Mouse (Mus musculus) common myeloid progenitor, adult 5-6 weeks (primary cell): ENCODE measurements around the gene Tcap. TPM values are rescaled to one million over a fixed set of nuclear protein-coding genes. Genes with fewer than 3 reads are reported as not detected.

ENCODE experiments used
- ATAC-seq: replicated peaks from 2 replicates; pipeline ENCODE4 v1.8.0; 2016; ENCODE audit warnings: low read depth, mild to moderate bottlenecking, moderate TSS enrichment, inconsistent platforms; ENCODE audit not compliant: poor library complexity, severe bottlenecking
- total RNA-seq: library from RNA; stranded (forward); fragments of 200-1000, 187-1606 nt; gene quantifications from 2 replicates; pipeline ENCODE4 v1.2.3, GENCODE M21; 2017

Tcap gene
- total RNA-seq, 1 experiment from 2014 or later: not detected

DNA sequence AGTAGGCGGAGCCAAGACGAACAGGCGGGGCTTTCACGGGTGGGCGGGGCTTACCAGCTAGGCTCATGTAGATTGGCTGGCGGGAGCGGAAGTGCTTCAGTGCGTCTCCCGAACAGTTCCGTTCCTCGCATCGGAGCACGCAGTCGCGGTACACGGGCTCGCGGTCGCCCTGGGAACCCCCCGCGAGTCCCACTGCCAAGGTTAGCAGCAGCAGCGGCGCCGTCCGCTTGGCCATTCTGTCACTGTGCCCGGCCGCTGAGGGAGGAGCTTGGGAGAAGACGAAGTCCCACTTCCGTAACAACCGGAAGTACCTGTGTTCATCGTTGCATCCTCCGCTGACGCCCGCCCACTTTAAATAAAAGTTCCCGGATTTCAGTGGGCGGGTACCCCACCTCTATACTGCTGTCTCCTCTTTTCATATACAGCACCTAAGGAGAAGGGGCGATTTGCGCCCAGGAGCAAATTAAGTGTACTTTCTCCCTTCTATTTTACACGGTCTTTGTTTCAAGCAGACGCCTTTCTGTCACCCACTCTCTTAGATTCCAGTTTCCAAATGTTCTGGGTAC, 16.6 kb downstream of the Tcap start, which contains the start of gene Pgap3:
Pgap3 (minus strand) TSS at position 330 of the 566 bp plus-strand sequence.
- peak; percentile 89 for ATAC-seq

DNA sequence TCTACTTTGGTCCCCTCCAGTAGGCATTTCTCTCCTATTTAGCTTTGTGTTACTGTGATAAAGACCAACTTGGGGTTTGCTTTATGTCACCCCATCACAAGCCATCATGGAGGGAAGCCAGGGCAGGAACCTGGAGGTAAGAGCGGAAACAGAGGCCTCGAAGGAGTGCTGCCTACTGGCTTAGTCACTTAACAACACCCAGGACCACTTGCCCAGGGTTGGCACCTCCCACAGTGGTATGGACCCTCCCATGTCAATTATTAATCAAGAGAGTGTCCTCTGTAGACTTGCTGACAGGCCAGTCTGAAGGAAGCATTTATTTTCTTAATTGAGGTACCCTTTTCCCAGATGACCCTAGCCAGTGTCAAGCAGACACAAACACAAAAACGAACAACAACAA, 17.2 kb downstream of the Tcap start:
- ATAC-seq: no peak

DNA sequence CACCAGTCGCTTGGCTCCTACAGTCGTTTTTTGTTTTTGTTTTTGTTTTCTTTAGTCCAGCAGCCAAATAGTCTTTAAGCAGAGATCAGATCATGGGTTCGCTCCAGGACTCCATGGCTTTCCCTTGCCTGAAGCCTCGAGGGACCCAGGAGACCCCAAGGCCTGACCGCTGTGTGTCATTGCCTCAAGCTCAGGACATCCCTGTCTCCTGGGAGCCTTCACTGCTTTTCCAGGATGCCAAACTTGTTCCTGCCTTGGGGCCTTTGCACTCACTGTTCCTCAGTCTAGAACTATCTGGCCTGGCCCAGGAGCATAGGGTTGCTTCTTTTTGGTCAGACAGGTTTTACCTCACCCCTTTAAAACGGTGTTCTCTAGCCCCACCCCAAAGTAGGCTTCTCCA, 23.0 kb downstream of the Tcap start:
- ATAC-seq: no peak

DNA sequence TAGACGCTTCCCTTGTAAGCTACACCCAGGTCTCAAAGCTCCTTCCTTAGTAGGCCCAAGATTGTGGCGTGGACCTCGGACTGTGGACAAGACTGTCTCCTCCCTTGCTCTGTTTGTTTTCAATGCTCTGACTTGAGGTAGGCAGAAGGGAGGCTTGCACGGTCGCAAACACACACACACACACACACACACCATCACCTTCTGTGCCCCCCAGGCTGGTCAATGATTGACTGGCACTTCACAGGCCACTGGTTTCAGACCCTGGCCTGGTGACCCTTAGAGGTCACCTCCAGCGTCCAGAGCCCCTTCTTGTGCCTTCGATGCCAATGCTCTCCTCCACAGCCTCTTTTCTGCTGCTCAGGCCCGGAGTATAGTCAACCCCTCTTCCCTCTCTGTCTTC, 25.3 kb downstream of the Tcap start:
- ATAC-seq: no peak

DNA sequence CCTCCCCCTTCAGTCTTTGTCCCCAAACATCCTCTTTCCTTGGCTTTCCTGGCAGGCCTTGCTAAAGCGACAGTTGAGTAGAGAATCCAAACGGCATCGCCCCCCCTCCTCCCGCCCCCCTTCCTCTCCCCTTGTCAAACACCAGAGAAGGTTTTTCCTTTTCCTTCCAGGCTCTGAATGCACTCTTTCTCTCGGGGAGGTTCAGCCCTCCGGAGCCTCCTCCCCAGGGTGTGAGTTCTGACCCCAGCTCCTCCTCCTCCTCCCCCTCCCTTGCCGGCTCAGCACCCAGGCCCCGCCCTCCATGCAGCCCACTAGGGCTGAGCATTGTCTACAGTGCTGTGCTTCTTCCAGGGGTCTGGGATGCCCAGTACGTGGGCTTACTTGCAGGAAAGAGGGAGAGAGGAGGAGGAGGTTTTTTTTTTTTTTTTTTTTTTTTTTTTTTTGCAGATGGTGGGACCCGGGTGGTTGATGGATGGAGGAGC, 25.8 kb downstream of the Tcap start:
- no peak for ATAC-seq

DNA sequence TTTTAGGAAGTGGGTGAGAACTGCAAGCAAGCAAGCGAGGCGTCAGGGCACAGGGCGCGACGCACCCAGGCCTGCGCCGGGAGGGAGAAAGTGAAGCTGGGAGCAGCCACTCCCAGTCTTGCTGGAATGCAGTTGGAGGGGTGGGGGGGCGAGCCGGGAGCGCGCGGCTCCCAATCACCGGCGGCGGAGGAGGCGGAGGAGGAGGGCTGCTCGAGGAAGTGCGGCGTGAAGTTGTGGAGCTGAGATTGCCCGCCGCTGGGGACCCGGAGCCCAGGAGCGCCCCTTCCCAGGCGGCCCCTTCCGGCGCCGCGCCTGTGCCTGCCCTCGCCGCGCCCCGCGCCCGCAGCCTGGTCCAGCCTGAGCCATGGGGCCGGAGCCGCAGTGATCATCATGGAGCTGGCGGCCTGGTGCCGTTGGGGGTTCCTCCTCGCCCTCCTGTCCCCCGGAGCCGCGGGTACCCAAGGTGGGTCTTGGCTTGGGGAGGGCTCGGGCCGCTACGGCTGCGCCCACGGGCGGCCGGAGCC, 28.7 kb downstream of the Tcap start, which contains the start of gene Erbb2:
Erbb2 (plus strand) TSS at position 198 of the 524 bp plus-strand sequence.
- no peak for ATAC-seq

DNA sequence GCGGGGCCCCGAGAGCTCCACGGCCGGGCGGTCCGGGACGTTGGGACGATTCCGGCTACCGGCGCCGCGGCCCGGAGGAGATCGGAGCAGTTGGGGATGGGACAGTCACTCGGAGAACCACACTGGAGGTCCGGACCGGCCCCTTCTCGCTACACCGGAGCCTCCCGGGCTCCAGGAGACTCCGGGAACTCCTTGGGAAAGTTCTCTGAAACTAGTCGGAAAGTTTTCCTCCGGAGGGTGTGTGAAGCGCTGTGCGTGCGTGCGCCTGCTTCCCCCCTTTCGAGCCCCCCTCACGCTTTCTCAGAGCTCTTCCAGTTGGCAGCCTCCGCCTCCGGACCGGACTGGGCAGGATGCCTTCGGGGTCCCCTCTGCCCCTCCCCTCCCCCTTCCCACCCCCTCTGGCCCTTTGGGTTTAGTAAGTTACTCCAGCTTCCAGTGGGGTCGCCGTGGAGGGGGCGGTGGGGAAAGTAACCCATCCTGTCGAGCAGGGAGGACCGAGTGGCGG, 29.2 kb downstream of the Tcap start:
- no peak for ATAC-seq

DNA sequence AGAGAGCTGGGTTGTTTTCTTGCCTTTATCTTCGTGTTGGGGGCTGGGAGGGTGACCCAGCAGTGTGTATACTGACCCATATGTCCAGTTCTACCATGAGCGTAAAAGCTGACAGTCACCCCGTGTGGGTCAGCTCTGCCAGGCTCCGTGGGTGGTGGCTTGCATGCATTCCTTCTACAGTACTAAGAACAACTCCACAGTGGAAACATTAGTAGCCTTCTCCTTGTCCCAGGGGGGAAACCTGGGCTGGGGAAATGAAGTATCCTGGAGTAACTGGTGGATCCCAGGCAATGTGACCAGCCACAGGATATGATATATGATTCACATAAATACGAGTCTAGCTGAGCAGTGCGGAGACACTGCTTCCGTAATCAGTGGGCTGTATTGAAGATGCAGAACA, 30.1 kb downstream of the Tcap start:
- ATAC-seq: no peak

DNA sequence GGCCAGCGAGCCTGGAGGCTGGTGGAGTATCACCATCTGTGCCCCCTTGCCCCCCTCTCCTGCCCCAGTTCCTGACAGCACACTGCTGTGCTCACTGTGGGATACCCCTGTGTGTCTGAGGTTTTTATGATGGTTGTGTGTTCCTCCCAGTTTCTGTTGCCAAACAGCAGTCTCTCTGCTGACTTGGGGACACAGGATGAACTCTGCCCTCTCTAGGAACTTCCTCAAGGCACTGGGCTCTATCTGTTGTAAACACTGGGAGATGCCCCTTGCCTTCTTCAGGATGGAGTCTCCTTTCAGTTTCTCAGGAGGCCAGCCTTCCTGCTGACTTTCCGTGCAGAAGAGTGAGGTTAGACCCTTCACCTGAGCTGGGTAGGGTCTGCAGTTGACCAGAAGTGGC, 30.6 kb downstream of the Tcap start:
- ATAC-seq: 0 out of 2 replicates have a peak, but pooled peaks have one; percentile 5

DNA sequence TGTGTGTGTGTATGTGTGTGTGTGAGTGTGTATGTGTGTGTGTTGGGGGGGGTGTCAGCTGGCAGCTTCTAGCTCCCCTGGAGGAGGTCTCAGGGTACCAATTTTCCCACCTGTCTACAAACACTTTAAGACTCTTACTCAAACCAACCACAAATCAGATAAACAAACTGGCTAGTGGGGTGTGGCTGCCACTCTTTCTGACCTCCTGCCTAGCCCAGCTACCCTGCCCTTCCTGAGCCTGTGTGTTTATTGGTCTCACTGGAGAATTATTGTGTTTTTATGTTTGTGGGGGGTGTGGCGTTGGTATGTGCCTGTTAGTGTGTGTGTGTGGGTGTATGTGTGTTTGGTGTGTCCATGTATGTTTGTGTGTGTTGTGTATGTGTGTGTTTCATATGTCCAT, 33.5 kb downstream of the Tcap start:
- no peak for ATAC-seq

DNA sequence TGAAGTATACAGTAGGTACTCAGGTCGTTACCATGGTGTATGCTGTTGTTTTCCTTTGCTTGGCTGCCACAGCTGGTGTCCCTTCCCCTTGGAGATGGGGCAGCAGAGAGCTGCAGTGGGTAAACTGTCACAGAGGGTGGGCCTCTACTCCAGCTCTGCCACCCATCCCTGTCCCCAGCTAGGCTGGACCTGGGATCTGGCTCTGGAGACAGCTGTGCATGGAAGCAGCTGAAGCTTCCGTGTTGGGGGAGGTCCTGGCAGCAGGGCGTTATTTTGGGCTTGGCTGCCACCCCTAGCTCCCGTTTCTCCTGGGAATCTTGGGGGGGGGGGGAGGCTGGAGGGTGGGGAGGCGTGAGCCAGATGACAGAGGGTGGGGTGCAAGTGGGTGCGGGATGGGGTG, 34.7 kb downstream of the Tcap start:
- no peak for ATAC-seq

DNA sequence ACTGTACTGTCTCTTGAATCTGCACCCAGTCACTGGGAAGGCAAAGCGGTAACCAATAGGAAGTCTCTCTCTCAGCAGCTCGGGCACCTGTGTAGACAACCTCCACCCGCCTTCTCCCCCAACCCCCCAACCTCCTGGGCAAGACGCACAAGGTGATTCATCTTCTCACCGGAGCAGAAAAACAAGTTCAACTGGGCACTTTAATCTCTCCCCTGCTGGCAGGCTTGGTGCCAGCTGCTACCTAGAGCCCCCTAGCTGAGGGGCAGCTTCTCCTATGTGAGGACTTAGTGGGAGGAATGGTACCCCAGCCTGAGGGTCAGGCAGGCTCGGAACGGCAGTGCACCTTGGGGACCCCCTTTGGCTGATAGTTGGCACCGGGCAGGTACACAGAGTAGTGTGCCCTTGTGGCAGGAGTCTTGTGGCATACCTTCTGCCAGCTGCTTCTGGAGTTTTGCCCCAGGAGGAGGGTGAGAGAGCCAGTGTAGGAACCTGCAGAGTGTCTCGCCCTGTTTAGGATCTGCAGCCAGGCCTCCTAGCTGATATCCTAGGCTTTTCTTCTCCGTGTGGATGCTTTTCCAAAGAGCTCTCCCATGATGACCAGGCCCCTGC, 35.4 kb downstream of the Tcap start:
- ATAC-seq: no peak

DNA sequence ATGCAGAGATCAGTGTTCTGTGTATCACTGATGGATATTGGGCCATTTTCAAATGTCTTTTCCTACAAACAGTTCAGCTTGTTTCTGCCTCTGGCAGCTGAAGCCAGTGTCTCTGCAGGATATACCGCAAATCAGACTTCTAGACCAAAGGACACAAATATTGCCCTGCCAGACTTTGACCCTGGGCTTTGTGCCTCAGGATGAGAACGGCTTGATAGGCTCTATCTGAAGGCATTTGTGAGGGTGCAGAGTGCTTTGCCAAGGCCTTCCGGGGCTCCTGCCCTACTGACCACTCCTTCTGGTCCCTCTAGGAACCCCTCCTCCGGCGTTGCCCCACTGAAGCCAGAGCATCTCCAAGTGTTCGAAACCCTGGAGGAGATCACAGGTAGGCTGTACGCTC, 43.0 kb downstream of the Tcap start:
- ATAC-seq: no peak

DNA sequence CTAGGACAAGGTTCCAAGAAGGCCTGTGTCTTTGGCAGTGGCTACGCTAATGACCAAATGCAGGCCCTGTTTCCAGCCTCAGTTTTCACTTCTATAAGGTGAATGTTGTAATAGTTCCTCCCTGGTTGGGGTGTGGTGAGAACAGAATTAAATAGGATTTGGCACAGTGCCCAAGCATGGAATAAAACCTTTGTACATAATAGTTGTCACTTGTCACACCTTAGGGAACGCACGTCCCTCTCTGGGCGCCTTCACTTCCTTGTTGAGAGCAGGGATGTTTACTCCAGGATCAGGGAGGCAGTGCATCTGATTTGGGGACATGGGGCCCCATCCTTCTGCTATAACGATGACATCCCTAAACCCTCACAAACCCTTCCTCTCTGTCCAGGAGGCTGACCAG, 44.8 kb downstream of the Tcap start:
- no peak for ATAC-seq

DNA sequence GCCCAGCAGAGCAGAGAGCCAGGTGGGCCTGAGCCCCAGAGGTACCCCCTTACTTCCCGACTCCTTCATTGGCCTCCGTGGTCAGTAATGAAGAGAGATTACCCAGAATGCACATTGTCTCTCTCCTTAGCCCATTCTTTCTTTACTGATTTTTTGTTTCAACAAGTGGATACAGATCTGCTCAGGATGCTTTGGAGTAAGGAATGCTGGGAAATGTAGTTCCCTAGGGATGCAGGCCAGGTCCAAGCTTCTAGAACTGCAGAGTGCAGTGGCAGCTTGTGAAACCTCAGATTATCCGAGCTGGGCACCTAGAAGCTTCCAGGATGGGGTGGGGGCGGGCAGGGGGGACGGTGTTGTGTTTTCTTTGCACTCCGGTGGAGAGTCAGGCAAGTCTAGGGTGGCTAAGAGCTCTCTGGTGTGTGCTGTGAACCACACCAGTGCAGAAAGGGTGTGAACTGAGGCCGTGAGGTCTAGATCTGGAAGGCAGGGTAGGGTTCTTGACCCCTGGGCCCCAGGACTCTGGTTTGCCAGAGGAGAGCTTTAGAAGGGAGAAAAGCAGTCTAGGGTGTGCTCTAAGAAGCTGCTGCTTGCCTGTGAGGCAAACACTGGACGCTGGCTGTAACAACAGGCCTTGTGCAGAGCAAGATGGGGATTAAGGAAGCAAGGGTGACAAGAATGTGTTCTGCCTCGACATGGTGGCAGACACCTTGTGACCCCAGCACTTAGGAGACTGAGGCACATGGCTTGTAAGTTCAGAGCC, 48.3 kb downstream of the Tcap start:
- no peak for ATAC-seq

Other genes starting within 250 kb of the Tcap start
- gene Fbxl20, start 233.4 kb upstream of the Tcap start, total RNA-seq: 13.2 and 14.1 TPM in 2 replicates
- 53.2 and 58.4 TPM in 2 replicates for gene Med1, start 190.5 kb upstream of the Tcap start, total RNA-seq
- 59.3 and 67.3 TPM in 2 replicates for gene Cdk12, start 180.8 kb upstream of the Tcap start, total RNA-seq
- not detected in 2 replicates for gene Neurod2, start 54.2 kb upstream of the Tcap start, total RNA-seq
- gene Ppp1r1b, start 35.4 kb upstream of the Tcap start, total RNA-seq: not detected in 2 replicates
- gene Stard3, start 25.4 kb upstream of the Tcap start, total RNA-seq: 10.2 and 14.2 TPM in 2 replicates
- gene Pnmt, start 2.6 kb downstream of the Tcap start, total RNA-seq: not detected in 2 replicates
- 0.34 and 4.8 TPM in 2 replicates for gene Pgap3, start 16.7 kb downstream of the Tcap start, total RNA-seq
- not detected in 2 replicates for gene Erbb2, start 28.7 kb downstream of the Tcap start, total RNA-seq
- 16.1 and 24.4 TPM in 2 replicates for gene Mien1, start 55.2 kb downstream of the Tcap start, total RNA-seq
- not detected in 2 replicates for gene Grb7, start 62.6 kb downstream of the Tcap start, total RNA-seq
- 0.15 TPM in 1 of 2 replicates, not detected in the other for gene Ikzf3, start 162.2 kb downstream of the Tcap start, total RNA-seq
- 0.59 and 2.8 TPM in 2 replicates for gene Zpbp2, start 167.3 kb downstream of the Tcap start, total RNA-seq
- 17.9 and 19.2 TPM in 2 replicates for gene Ormdl3, start 203.6 kb downstream of the Tcap start, total RNA-seq
- not detected in 2 replicates for gene Lrrc3c, start 214.5 kb downstream of the Tcap start, total RNA-seq
- gene Gm12355, start 241.8 kb downstream of the Tcap start, total RNA-seq: 5.8 and 9.3 TPM in 2 replicates
- gene Gsdma3, start 242.5 kb downstream of the Tcap start, total RNA-seq: not detected in 2 replicates